Mouse (Mus musculus) hindlimb bud, embryonic 11.5 days (tissue): Measurements from ENCODE around the gene Map4k5.

Source experiments
- DNase-seq: peaks from one replicate; pipeline ENCODE4 v3.0.0-alpha.2; 2012; ENCODE audit warnings: low read depth, low spot score; ENCODE audit errors: extremely low spot score

Map4k5 gene

DNA sequence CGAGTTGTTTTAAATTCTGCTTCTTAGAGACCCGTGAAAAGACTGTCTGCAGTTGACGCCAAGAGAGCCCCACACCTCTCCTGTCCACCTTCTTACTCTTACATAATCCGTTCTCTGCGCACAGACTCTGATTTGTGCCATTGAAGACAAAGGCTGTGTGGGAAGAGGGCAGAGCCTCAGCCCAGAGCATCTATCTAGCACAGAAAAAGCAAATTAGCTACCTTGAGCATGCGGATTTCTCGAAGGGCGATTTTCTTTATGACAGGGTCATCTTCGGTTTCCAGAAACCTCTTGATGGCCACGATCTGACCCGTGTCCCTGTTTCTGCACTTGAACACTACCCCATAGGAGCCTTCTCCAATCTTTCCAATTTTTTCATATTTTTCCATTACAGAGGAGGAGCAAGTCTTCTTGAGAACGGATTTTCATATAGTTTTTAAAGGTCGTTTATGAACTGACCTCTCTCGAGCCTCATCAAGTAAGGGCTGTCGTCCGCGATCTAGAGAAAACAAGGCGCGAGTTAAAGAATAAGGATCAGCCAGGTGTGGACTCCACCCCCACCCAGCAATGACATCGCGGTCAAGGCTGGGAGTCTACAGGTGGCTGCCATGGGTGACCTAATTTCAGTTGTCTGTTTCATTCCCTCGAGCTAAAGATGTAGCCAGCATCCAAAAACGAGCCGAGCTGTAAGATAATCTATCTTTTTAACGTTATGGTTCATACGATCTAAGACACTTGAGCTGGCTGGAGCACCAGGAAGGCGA, 103.1 kb downstream of the Map4k5 start:
- DNase-seq: no peak

DNA sequence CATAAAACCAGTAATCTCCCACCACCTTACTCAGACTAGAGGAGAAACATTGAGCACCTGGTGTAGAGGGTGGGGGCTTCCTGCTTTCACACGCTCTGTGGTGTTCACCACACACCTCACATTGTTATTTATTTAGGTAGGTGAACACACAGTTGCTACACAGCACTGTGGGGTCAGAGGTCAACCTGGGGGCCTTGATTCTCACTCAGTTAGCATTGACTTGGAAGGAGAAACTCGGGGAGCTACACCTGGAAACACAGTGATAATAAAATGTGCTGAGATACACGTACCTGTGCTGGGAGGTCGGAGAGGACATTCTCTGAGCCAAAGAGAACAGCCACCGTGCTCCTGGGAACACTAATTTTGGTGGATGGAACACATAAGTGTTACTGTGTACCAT, 104.6 kb downstream of the Map4k5 start:
- no peak for DNase-seq

DNA sequence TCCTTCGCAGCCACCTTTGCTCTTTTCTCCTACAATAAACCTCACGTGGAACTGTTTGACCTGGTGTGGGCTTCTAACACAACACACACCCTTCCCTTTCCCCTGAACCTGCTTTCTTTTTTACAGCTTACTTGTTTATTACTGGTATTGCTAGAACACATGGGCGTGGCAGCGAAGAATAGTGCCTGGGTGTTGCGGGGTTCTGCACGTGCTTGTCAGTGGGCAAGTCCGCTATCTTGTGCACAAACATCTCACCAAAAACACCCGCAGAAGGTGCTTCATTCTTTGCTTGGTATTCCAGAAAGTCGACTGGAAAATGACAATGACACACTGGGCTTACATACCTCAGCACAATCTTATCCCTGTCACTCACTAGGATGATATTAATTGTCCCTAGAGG, 107.5 kb downstream of the Map4k5 start:
- no peak for DNase-seq

DNA sequence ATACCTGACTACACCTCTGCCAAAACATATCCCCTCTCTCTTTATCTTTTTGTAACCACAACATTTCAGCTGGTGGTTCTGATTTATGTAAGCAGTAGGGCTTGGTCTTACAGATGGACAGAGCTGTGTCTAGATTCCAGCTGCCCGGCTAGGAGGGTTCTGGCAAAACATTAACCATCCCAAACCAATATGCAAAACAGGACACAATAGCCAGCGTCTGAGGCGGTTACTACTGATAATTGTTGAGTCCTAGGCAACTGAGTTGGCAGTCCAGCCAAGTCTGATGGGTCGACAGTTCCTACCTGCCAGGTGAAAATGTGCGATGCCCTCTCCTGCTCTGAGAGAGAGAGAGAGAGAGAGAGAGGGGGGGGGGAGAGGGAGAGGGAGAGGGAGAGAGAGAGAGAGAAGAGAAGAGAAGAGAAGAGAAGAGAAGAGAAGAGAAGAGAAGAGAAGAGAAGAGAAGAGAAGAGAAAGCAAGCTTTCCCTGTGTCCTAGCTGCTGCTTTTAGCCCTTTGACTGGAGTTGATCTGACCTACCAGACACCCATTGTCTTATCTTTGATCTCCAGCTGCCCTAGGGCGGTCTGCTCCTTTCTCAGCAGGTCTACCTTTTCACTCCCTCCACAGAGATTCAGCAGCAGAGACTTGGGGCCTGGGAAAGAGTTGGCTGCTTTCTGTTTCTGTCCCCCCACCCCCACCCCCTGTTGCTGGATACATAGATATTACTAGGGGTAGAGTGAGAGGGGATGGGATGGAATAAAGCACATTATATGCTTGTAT, 109.6 kb downstream of the Map4k5 start:
- DNase-seq: no peak

DNA sequence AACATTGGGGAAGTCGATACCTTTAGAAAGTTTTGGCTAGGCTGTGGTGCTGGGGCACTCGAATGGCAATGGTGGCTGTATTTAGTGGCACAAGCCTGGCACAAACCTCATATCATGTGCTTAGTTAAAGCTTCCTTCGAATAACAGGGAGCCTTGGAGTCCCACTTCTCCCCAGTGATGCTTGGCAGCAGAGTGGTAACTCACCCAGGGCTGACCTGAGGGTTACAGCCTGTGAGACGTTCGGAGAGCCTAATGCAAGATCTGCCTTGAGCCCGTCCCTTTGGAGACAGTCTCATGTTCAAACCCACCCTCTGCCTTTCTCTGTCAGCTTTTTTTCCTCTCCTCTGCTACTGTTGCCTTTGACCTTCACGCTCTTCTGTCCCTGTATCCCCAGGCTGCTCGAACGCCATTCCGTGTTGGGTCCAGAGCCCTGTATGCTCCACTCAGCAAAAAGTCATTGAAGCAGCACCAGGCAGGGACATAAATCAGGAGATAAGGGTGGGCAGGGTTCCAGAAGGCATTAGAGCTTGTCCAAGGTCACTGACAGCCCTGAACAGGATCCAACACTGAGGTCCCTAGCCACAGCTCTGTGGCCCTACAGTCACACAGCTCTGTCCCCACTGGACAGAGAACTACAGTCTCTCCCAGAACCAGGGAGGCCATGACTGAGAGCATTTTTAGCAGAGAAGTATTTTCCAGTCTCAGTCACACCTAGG, 110.9 kb downstream of the Map4k5 start:
- no peak for DNase-seq

DNA sequence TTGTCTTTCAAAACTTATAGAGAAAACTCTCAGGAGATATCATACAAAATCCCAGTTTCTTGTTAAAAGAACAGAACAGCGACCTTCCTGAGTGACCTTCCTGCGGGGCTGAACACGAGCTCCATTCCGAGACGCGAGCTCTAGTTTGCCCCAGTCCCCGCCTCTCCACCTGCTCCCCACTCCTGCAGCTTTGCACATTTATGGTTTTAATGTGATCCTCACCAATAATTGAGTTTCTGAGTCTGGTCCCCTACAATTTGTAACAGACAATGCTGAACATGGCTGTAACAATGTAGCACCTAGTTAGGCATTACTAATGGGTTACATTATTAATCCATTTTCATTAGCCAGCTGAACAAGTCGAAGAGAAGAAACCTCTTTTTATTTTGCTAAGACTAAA, 111.5 kb downstream of the Map4k5 start:
- no peak for DNase-seq

DNA sequence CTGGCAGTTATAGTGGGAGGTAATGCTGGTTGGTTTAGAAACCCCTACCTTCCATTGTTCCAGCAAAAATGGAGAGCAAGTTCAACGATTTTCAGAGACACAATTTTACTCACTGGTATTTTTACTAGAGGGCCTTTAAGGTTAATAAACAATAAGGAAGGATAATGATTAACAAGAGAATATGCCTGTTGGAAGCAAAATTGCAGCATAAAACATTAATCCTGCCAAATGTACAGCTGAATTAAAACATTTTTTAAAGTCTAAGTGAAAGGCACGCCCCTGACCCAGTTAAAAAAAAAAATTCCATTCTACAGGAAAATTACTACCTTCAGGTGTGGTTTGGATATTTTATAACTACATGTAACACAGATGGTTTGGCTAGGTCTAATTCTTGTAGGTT, 115.0 kb downstream of the Map4k5 start:
- DNase-seq: no peak

DNA sequence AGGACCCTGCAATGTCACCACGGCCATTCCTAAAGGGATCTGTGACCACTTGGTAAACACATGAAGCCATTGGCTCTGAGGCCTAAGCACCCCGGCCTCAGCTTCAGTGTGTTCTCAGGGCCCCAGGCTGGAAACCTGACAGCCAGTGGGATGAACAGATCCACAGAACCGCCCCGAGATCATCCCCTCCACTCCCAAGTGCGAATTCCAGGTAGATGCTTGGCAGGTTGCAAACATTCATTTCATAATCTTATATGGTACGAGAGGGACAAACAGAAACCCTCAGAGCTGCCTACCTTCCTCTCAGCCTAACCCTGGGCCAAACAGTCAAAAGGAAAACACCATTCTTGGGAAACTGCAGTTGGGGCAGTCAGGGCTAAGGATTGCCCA, 115.7 kb downstream of the Map4k5 start:
- no peak for DNase-seq

DNA sequence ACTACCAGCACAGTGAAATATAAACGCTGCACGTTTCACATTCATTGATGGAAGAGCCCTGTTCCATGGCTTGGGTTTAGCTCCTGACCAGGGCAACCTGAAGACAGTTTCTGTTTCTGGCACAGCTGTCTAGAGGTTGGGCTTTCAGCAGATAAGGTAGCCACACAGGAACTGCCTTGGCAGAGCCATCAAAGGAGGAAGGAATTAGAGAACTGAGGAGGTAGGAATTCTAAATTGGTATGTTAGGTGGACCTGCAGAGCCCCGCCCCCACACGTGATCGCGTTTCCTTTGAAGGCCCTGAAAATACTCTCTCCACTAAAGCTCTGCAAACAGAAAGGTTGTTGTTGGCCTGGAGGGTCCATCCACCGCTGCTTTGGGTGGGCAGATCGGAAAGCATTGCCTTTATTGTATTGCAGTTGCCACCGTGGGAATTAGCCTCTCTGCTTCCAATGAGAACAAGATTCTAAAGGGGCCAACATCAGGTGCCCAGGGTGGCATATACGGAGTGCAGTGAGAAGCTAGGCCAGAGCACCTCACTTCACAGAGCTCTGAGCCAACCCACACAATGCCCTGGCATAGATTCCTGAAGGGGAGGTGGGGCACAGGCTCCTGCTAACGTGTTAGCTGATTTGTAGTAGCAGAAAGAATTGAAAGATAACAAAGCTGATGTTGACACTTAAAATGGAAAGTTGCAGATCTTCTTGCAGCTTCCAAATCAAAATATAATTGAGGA, 116.2 kb downstream of the Map4k5 start:
- no peak for DNase-seq

DNA sequence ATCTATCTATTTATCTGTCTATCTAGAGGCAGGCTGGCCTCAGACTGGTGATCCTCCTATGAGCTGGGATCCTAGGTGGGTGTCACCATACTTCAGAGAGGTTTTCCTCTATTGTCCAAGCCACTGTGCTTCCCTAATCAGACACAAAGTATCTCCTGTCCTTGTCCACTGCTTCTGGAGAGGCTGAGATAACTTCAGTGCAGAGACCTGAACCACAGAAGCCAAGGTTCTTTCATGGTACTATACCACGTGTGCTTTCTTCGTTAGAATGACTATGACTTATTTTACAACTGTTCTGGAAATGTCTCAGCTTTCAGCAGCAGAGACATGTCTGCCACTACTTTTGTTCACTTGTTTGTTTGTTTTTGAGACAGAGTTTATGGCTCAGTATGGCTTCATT, 124.2 kb downstream of the Map4k5 start:
- DNase-seq: no peak

DNA sequence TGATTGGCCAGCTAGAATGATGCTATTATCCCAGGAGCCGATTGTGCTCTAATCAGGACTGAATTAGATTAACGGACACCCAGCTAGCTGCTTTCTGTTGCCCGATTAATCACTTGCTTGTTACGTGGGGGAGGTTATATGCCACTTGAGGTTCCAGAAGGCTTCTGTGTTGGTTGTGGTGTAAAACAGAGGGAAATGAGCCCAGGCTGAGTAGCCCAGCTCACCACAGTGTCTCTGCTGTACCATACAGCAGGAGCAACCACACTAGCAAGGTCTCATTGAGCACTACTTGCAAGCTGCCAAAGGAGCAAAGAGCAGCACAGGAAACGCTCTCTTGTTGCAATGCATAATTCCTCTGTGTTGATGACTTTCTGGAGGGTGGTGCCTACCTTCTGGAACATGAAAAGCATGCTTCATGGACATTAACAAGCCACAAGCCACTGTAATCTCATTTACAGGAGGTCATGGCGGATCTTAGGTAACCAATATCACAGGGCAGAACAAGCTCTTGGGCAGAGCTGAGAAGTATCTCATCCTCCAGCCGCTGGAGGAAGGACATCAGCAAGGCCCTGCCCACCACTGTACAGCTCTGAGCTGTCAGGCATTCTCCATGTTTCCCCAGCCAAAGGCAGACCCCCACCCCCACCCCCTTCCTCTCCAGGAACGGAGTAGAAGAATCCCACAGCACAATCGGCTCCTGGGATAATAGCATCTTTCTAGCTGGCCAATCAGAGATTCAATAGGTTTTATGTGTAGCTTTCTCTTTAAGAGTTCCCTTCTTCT, 125.3 kb downstream of the Map4k5 start:
- DNase-seq: no peak

DNA sequence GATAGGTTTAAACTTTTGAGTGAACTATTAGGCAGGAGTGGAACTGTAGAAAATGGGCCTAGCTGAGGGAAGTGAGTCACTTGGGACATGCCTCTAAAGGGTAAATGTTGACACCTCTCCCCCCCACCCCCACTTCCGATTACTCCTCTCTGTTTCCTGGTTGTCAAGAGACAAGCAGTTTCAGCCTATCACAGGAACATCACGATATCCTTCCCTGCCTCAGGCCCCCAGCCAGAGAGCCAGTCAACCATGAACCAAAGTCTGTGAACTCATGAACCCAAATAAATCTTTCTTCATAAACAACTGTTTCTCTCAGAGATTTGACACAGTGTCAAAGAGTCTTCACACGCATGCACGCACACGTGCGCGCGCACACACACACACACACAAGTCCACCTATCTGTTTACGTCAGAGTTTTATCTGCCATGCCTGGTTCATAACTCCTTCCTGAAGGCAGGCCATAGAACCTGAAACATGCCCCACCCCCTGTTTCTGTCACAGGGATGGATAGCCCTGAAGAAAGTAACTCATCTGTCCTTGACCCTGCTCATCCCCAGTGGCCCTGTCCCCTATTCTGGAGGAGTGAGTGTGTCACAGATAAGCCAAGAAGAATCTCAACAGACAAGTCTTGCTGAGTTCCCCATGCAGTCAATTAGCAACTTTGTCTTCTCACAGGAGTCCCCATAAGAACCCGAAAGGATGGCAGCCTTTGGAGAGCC, 126.7 kb downstream of the Map4k5 start:
- no peak for DNase-seq

DNA sequence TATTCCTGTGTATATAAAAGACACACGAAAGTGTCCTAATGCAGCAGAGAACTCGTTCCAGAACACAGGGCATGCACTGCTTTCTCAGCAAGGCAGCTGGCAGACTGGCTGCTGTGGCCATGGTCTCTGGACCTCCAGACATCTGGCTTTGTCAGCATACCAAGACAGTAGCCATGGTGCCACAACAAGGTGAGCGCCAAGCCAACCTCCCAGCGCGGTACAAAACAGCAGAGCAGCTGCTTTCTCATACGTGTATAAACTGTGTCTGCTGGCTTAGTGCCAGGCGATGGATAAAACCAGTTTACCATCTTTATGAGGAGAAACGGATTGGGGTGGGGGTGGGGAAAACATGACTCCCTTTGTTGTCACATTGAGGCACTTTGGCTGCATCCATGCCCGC, 127.5 kb downstream of the Map4k5 start:
- no peak for DNase-seq

DNA sequence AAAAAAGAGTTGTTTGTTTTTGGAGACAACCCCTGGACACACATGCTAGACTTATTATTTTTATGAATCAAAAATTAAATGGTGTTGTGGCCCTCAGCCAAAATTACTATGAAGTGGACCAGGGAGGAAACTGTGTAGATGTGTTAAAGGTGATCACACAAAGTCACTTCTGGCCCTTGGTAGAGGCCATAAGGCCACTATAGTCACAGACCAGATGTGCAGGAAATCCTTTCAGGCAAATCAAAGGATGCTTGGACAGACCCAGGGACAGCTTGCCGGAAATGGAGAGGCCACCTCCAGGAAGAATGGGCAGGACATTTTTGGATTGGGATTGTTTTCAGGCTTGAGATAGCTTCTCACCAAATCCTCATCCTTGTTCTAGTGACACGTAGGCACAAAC, 131.4 kb downstream of the Map4k5 start:
- no peak for DNase-seq

DNA sequence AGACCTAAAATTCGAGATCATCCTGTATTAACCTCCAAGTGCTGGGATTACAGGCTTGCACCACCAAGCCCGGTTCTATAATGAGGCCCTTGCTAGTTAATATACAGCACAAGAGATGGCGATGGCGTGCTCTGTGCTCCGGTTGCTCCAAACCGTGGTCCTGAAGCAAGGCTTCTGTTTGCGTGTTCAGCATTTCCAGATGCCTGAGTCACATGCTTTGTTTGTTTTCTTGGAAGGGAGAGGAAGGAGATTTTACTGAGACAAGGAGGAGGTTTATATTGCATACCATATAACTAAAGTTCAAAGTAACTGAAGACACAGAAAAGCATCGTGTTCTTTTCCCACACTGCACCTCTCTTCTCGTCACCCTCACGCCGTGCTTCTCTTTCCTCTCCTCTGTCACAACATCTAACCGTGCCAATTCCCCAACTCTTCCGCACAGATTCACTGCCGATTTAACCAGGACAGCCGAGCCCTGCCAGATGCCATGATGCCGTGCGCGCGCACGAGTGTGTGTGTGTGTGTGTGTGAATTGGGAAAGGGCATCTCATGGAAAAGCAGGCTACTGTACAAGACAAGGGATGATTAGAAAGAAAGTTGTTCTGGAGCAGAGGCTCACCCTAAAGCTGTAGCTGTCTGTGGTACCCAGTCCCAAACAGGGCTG, 132.1 kb downstream of the Map4k5 start:
- DNase-seq: no peak

DNA sequence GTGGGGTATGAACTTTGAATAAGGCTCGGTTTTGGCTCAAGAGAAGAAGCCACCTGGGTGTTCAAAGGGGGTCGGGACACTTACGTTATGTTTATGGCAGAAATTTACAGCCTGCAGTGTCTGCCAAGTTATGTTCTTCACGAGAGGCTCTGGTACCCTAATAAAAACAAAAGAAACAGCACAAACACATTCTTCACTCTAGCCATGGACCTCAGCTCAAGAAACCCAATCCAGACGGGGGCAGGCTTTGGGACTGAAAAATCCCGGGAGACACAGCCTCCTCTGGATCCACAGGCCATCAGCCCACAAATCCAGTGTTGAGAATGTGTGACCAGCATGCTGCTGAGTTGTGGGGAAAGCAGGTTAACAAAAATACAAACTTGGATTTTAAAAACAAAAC, 133.0 kb downstream of the Map4k5 start:
- DNase-seq: no peak

DNA sequence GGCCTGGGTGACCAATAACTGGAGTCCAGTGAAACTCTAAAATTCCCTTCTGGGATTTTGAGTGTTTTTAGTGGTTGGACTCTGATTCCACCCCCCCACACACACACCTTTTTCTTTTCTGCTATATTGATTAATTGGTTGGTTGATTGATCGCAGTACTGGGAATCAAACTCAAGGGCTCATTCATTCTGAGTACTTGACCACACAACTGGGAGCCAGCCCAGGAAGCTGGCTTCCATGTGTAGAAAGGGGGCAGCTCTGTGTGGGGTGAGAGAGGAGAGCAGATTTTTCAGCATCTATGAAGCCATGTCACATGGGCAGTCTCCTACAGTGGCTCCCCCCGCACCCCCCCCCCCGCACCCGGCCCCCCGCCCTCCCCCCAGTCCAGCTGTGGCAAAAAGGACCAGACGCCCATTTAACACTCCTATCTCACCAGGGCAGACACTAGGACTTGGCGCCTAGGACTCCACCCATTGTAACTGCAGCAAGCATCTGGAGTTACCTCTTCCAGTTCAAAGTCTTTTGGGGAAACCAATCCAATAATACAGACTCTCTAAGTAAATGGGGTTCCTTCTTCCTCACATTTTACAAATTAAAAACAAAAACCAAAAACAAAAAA, 133.6 kb downstream of the Map4k5 start:
- DNase-seq: no peak

DNA sequence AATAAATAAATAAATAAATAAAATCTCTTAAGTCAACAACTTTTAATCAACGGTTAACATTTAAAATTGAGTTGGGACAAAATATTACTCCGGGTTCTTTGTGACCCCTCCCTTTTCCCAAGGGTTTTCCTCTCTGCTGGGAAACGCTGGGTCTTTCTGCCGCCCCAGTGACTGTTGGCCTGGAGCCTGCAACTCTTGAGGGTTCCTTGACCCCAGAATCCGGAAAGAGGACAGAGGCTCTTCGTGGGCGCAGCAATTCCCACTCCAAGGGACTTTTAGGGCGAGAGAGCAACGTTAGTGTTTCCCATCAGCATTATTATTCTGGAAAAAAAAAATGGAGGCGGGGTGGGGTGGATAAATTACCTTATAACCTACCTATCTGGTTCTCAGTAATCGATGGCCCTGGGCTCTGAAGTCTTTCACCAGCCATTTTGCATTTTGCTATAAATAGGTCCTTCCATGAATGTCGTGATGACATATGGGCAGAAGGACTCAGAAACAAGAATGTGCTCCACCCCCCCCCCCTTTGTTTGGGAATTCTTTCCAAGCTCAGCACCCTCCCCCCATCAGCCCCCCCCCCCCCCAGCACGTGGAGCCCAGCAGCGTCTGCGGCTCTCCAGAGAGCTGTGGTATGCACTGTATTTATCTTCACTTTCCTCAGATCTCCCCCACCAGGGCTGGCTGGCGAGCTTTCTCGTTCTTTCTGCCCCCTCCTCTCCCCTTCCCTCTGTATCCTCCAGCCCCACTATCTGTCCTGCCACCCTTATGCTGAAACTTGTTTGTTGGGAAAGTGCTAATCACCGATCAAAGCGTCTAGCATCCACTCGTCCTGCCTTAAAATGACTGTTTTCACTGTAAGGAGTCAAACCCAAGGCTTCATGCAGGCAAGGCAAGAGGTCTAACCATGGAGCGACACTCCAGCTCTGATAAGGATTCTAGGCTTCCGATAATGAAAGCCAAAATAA, 134.5 kb downstream of the Map4k5 start:
- no peak for DNase-seq
